Mouse (Mus musculus) cerebellum, adult 9-10 months (tissue): ENCODE measurements around the gene Camta2.

Experiments used
- DNase-seq: peaks from one replicate; pipeline ENCODE4 v3.0.0; 2022

Camta2 gene

GRCm38 (mm10) chr11:70646691-70647650 lies 40.9 kb downstream of the Camta2 start, which contains the start of the genes Rnf167 and Slc25a11:
Gene Rnf167, plus strand, starts transcription at chr11:70647235.
Gene Slc25a11, minus strand, starts transcription at chr11:70647479.
- peak; percentile 98 for DNase-seq

- DNase-seq, result peak; percentile 74
Measured at GRCm38 (mm10) chr11:70646259-70646555, 41.7 kb downstream of the Camta2 start.

GRCm38 (mm10) chr11:70645461-70646258 lies 42.2 kb downstream of the Camta2 start:
- peak; percentile 56 for DNase-seq

- peak; percentile 54 for DNase-seq
Measured at GRCm38 (mm10) chr11:70644564-70645103, 43.3 kb downstream of the Camta2 start.

GRCm38 (mm10) chr11:70643051-70643450 lies 44.9 kb downstream of the Camta2 start:
- DNase-seq, result peak; percentile 31

GRCm38 (mm10) chr11:70641241-70641640 lies 46.7 kb downstream of the Camta2 start:
- DNase-seq, result no peak

- no peak for DNase-seq
Measured at GRCm38 (mm10) chr11:70639976-70640375, 47.9 kb downstream of the Camta2 start.

GRCm38 (mm10) chr11:70638714-70639278 lies 49.1 kb downstream of the Camta2 start, which contains the start of gene Gp1ba:
Gene Gp1ba, plus strand, starts transcription at chr11:70639122.
- no peak for DNase-seq

- DNase-seq, result no peak
Measured at GRCm38 (mm10) chr11:70638293-70638692, 49.6 kb downstream of the Camta2 start.

- no peak for DNase-seq
Measured at GRCm38 (mm10) chr11:70637764-70638163, 50.1 kb downstream of the Camta2 start.

- no peak for DNase-seq
Measured at GRCm38 (mm10) chr11:70635601-70636000, 52.3 kb downstream of the Camta2 start.

- DNase-seq, result no peak
Measured at GRCm38 (mm10) chr11:70630129-70630528, 57.8 kb downstream of the Camta2 start.

- no peak for DNase-seq
Measured at GRCm38 (mm10) chr11:70629557-70629956, 58.3 kb downstream of the Camta2 start.

GRCm38 (mm10) chr11:70628431-70628830 lies 59.5 kb downstream of the Camta2 start:
- DNase-seq, result no peak

- DNase-seq, result no peak
Measured at GRCm38 (mm10) chr11:70626877-70627276, 61.0 kb downstream of the Camta2 start.

GRCm38 (mm10) chr11:70625473-70625872 lies 62.4 kb downstream of the Camta2 start:
- DNase-seq, result no peak

- no peak for DNase-seq
Measured at GRCm38 (mm10) chr11:70623053-70623742, 64.7 kb downstream of the Camta2 start.

GRCm38 (mm10) chr11:70621972-70622814 lies 65.7 kb downstream of the Camta2 start:
- no peak for DNase-seq
